Mouse (Mus musculus) liver, adult 10 weeks (tissue): ENCODE results near the gene Sqstm1. TPM values are rescaled to one million over a fixed set of nuclear protein-coding genes. Genes with fewer than 3 reads are reported as not detected.

ENCODE experiments used
- polyA plus RNA-seq: library from polyadenylated mRNA; stranded (reverse); fragments of 350-450 nt; fragmentation: Illumina TruSeq; extraction: RNeasy Lipid Tissue Mini Kit (QIAGEN cat#74804); gene quantifications from one replicate; pipeline ENCODE4 v1.2.3, GENCODE M21; 2014; ENCODE audit warnings: low read depth, low replicate concordance

Gene Sqstm1
- polyA plus RNA-seq, result 315 TPM

DNA sequence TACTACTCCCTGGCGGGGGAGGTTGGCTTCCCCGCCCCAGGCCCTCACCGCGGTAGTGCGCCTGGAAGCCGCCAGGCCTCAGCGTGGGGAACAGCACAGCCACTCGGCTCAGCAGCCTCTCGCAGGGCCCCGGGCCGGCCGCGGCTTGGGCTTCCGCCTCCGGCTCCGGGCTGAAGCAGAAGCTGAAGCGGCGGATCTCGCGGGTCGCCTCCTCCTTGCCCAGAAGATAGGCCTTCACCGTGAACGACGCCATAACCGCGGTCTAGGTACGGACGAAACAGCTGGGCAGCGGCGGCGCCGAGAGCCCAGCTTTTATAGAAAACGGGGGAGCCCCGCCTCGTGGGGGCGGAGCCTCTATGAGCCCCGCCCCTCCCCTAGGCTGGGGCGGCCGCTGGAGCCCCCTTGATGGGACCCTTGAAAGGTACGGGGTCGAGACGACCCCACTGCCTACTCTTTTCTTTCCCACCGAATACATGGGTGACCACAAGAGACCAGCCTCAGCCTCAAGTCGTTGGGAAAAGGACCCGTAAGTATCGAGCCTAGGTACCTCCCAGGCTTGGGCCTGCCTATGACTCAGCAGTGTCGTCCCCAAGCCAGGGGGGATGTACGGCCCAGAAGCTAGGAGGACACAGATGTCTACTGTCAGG, at the start of gene Sqstm1, which contains the start of gene Mgat4b:
Sqstm1 (minus strand) TSS at position 323 of the 647 bp plus-strand sequence.
Mgat4b (plus strand) TSS at position 386 of the 647 bp plus-strand sequence.

DNA sequence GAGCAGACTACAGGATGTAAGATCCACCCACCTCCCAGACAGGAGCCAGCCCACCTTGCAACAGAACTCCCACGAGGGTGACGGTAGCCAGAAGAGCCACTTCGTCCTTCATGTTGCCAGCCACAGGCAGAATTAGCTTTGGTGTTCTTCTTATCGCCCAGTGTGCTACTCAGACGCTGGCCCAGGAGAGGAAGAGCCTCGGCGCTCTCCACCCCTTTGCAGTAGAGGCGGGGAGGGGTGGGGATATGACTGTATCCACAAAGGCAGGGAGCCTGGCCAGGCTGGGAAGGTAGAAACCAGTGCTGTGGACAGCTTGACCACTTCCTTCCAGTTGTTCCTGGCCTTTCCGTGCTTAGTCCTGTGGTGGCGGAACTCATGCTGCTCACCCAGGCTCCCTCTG, 27.7 kb upstream of the Sqstm1 start, which contains the start of gene Ltc4s:
Ltc4s (minus strand) TSS at position 293 of the 400 bp plus-strand sequence.

DNA sequence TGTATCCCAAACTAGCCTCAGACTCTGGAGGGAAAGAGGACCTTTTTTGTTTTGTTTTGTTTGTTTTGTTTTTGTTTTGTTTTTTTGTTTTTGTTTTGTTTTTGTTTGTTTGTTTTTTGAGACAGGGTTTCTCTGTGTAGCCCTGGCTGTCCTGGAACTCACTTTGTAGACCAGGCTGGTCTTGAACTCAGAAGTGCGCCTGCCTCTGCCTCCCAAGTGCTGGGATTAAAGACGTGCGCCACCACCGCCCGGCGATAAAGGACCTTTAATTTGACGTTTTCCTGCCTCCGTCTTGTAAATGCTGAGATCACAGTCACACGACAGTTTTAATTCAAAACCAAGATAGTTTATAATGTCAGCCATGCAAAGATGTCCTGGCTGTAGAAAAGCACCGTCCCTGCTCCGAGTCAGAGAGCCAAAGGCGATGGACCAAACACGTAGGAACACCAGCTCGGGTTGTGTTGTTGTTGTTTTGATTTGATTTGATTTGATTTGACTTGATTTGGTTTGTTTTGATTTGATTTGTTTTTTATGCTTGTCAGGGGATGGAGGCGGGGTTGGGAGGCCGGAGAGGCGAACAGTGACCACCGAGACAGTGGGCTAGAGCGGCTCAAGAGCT, 36.4 kb downstream of the Sqstm1 start, which contains the start of gene Mrnip:
Mrnip (plus strand) TSS at position 334 of the 619 bp plus-strand sequence.

Other genes with a start within 250 kb of the Sqstm1 start
- gene Rnf130, start 185.5 kb downstream of the Sqstm1 start, polyA plus RNA-seq, result 172 TPM
- 5.1 TPM for gene Tbc1d9b, start 79.4 kb downstream of the Sqstm1 start, polyA plus RNA-seq
- gene Mrnip, start 36.4 kb downstream of the Sqstm1 start, polyA plus RNA-seq, result 0.72 TPM
- 2.6 TPM for gene Mgat4b, start 63 bp upstream of the Sqstm1 start, polyA plus RNA-seq
- gene Ltc4s, start 27.8 kb upstream of the Sqstm1 start, polyA plus RNA-seq, result not detected
- gene Maml1, start 81.5 kb upstream of the Sqstm1 start, polyA plus RNA-seq, result 5.1 TPM
- 473 TPM for gene Canx, start 114.8 kb upstream of the Sqstm1 start, polyA plus RNA-seq
- gene Cby3, start 143.6 kb upstream of the Sqstm1 start, polyA plus RNA-seq, result not detected
- gene Hnrnph1, start 166.2 kb upstream of the Sqstm1 start, polyA plus RNA-seq, result 263 TPM
- 19.2 TPM for gene Rufy1, start 220.3 kb upstream of the Sqstm1 start, polyA plus RNA-seq